In genomic region chrX:150588023-150588764, GRCm38 (mm10) we compare ENCODE assay signal across 7 mouse cellular contexts. TPM values are rescaled to one million over a fixed set of nuclear protein-coding genes. Genes with fewer than 3 reads are reported as not detected.
DNase-seq lines count a peak whose midpoint lies in the region; ATAC-seq lines count a peak whose summit lies in the region.

Gene Pfkfb1, plus strand, starts transcription at chrX:150588229.

- 16% methylated on average over 31 of the region's 35 CpGs for WGBS in intestine, embryonic 16.5 days
- WGBS in midbrain, embryonic 11.5 days: 17% methylated on average over 35 of the region's 35 CpGs

- peak within 1 kb of the TSS; percentile 60 for H3K4me3 ChIP-seq in intestine, embryonic 16.5 days (ENCODE audit: low read length)
- peak within 1 kb of the TSS; percentile 45 for H3K4me3 ChIP-seq in midbrain, embryonic 11.5 days (ENCODE audit: low read depth, low read length)

- no peaks in the 10 kb centered on the region for H3K36me3 ChIP-seq in intestine, embryonic 16.5 days (ENCODE audit: control insufficient read depth, insufficient read depth, low read length)
- H3K36me3 ChIP-seq in midbrain, embryonic 11.5 days (ENCODE audit: control insufficient read depth, insufficient read depth, low read length): peaks cover 5% of the 10 kb centered on the region; the same call in 1 of the 2 replicates

- intact Hi-C loops in gastrocnemius, postnatal 36 days (cut with DNase I): no loop called here
- intact Hi-C loops in left cerebral cortex, postnatal 36 days (cut with DNase I): loop anchor here (5.0 kb wide), 1 partner anchor 69 kb away; the partner anchor contains the start of gene Tro

- no peaks in the 10 kb centered on the region for H3K27me3 ChIP-seq in intestine, embryonic 16.5 days (replicated peaks; ENCODE audit: control insufficient read depth, insufficient read depth, low read length)
- no peaks in the 10 kb centered on the region for H3K27me3 ChIP-seq in midbrain, embryonic 11.5 days (ENCODE audit: control insufficient read depth, insufficient read depth, low read length)

- H3K4me2 ChIP-seq in intestine, embryonic 16.5 days (ENCODE audit: low read depth, low read length): peak within 1 kb of the TSS; percentile 58
- peak within 1 kb of the TSS; percentile 48 for H3K4me2 ChIP-seq in midbrain, embryonic 11.5 days

- peak; percentile 88 for DNase-seq in adrenal gland, adult 2 months
- peak; percentile 59 for DNase-seq in embryo, embryonic 11.5 days (ENCODE audit: low read depth, low spot score)
- peak; percentile 58 to 68 for DNase-seq in gastrocnemius, postnatal 36 days
- DNase-seq in left cerebral cortex, postnatal 36 days (ENCODE audit: low spot score in 2 of 2): peak; percentile 71 to 73
- peak; percentile 92 for DNase-seq in midbrain, embryonic 11.5 days (ENCODE audit: low spot score, missing footprints)
- DNase-seq in skeletal muscle tissue, adult 2 months (ENCODE audit: low read depth, low spot score): peak; percentile 62

- peak; percentile 96 for ATAC-seq in intestine, embryonic 16.5 days
- peak; percentile 93 for ATAC-seq in midbrain, embryonic 11.5 days (ENCODE audit: low FRiP score)

- H3K27ac ChIP-seq in intestine, embryonic 16.5 days (ENCODE audit: low read length): peak within 1 kb of the TSS; percentile 85
- peak within 1 kb of the TSS; percentile 54 for H3K27ac ChIP-seq in midbrain, embryonic 11.5 days (ENCODE audit: low read depth, low read length)

- H3K9me3 ChIP-seq in intestine, embryonic 16.5 days (ENCODE audit: control insufficient read depth, low read length): no peaks in the 10 kb centered on the region
- no peaks in the 10 kb centered on the region for H3K9me3 ChIP-seq in midbrain, embryonic 11.5 days (ENCODE audit: control insufficient read depth, low read length)

- H3K4me1 ChIP-seq in intestine, embryonic 16.5 days (ENCODE audit: control insufficient read depth, insufficient read depth, low read length): peaks cover 3% of the 10 kb centered on the region; the same call in 1 of the 2 replicates
- H3K4me1 ChIP-seq in midbrain, embryonic 11.5 days (ENCODE audit: control insufficient read depth, insufficient read depth, low read length): no peaks in the 10 kb centered on the region

- H3K9ac ChIP-seq in intestine, embryonic 16.5 days (ENCODE audit: low read depth, low read length): peak within 1 kb of the TSS; percentile 71
- peak within 1 kb of the TSS; percentile 56 for H3K9ac ChIP-seq in midbrain, embryonic 11.5 days (ENCODE audit: low read length)

RNA-seq across cellular contexts. Expression of gene Pfkfb1, which starts in this region (rescaled TPM):
- 10 to 100 TPM in 1 of 2 experiments, 1 to 10 TPM in 1; 8.9 to 24.6 TPM for total RNA-seq in adrenal gland, adult 2 months (2021)
- 5.8 and 11.2 TPM in 2 replicates for polyA plus RNA-seq in adrenal gland, adult 2 months (2012; rRNA removed)
- total RNA-seq in gastrocnemius, postnatal 36 days (2021): 10 to 100 TPM; 50.8 to 56.7 TPM
- 6.0 and 7.3 TPM in 2 replicates for polyA plus RNA-seq in intestine, embryonic 16.5 days (2015; fragmentation: Nextera tagmentation; extraction: Ambion mirVana)
- 1 to 10 TPM in 1 of 2 experiments, under 1 TPM in 1; 0.52 to 1.7 TPM for total RNA-seq in left cerebral cortex, postnatal 36 days (2021)
- polyA plus RNA-seq in midbrain, embryonic 11.5 days (2014; fragmentation: Nextera tagmentation; extraction: Ambion mirVana): 6.4 and 6.6 TPM in 2 replicates

Comparison
In these comparisons a context has a peak if more than half of its experiments do, and no peak if none do; other contexts are left out.
1. Peak in every context shown above with its lines: DNase-seq, ATAC-seq, H3K4me3 ChIP-seq and H3K27ac ChIP-seq.